Mouse (Mus musculus): ENCODE measurements around the gene Fmo1.

Fmo1 gene

GRCm38 (mm10) chr1:162866280-162866681, at the start of gene Fmo1:
TSS of gene Fmo1 (minus strand) at chr1:162866610.
- no peak for DNase-seq (ENCODE audit: low read depth, low spot score)

GRCm38 (mm10) chr1:162914932-162915556, 48.6 kb upstream of the Fmo1 start:
- DNase-seq (ENCODE audit: low read depth, low spot score): no peak

- DNase-seq (ENCODE audit: low read depth, low spot score): no peak
Observed at GRCm38 (mm10) chr1:162912085-162912484, 45.7 kb upstream of the Fmo1 start.

- DNase-seq (ENCODE audit: low read depth, low spot score): no peak
Observed at GRCm38 (mm10) chr1:162901879-162902278, 35.5 kb upstream of the Fmo1 start.

GRCm38 (mm10) chr1:162897838-162898811, 31.7 kb upstream of the Fmo1 start, which contains the start of gene Fmo2:
TSS of gene Fmo2 (minus strand) at chr1:162898726.
- no peak for DNase-seq (ENCODE audit: low read depth, low spot score)

GRCm38 (mm10) chr1:162895900-162896299, 29.5 kb upstream of the Fmo1 start:
- peak; percentile 56 for DNase-seq (ENCODE audit: low read depth, low spot score)

- DNase-seq (ENCODE audit: low read depth, low spot score): no peak
Observed at GRCm38 (mm10) chr1:162893014-162893413, 26.6 kb upstream of the Fmo1 start.

- no peak for DNase-seq (ENCODE audit: low read depth, low spot score)
Observed at GRCm38 (mm10) chr1:162891980-162892451, 25.6 kb upstream of the Fmo1 start.

GRCm38 (mm10) chr1:162888646-162889045, 22.2 kb upstream of the Fmo1 start:
- DNase-seq (ENCODE audit: low read depth, low spot score): no peak

- no peak for DNase-seq (ENCODE audit: low read depth, low spot score)
Observed at GRCm38 (mm10) chr1:162887644-162888043, 21.2 kb upstream of the Fmo1 start.

- DNase-seq (ENCODE audit: low read depth, low spot score): no peak
Observed at GRCm38 (mm10) chr1:162886138-162886816, 19.9 kb upstream of the Fmo1 start.

GRCm38 (mm10) chr1:162882681-162883080, 16.3 kb upstream of the Fmo1 start:
- no peak for DNase-seq (ENCODE audit: low read depth, low spot score)

GRCm38 (mm10) chr1:162879595-162880369, 13.4 kb upstream of the Fmo1 start:
- no peak for DNase-seq (ENCODE audit: low read depth, low spot score)

GRCm38 (mm10) chr1:162875091-162875490, 8.7 kb upstream of the Fmo1 start:
- DNase-seq (ENCODE audit: low read depth, low spot score): no peak

GRCm38 (mm10) chr1:162871701-162872311, 5.4 kb upstream of the Fmo1 start:
- DNase-seq (ENCODE audit: low read depth, low spot score): peak; percentile 31

- DNase-seq (ENCODE audit: low read depth, low spot score): no peak
Observed at GRCm38 (mm10) chr1:162870978-162871377, 4.6 kb upstream of the Fmo1 start.

GRCm38 (mm10) chr1:162867396-162867795, 986 bp upstream of the Fmo1 start:
- no peak for DNase-seq (ENCODE audit: low read depth, low spot score)

- no peak for DNase-seq (ENCODE audit: low read depth, low spot score)
Observed at GRCm38 (mm10) chr1:162865493-162865830, 948 bp downstream of the Fmo1 start.

- no peak for DNase-seq (ENCODE audit: low read depth, low spot score)
Observed at GRCm38 (mm10) chr1:162864816-162865492, 1.5 kb downstream of the Fmo1 start.

GRCm38 (mm10) chr1:162864279-162864678, 2.1 kb downstream of the Fmo1 start:
- DNase-seq (ENCODE audit: low read depth, low spot score): no peak
